Mouse (Mus musculus) intestine, embryonic 16.5 days (tissue): ENCODE measurements around the gene Vmn2r55. TPM values are rescaled to one million over a fixed set of nuclear protein-coding genes. Genes with fewer than 3 reads are reported as not detected.
"Not testable (repeated sequence)": the region's sequence is repeated elsewhere in the genome, so short reads cannot be mapped to it uniquely, and the experiment has no call there.

Source experiments
- ATAC-seq: fragments of 200-750 bp; cut with Nextera tagmentation; 2 replicates; pipeline ENCODE4 v1.8.0; 2017; ENCODE audit warnings: moderate TSS enrichment, moderate library complexity
- H3K27ac ChIP-seq: fragments of 300-500 bp; sonication (generic); 2 replicates; pipeline ENCODE4 v1.5.1; 2014; ENCODE audit warnings: mild to moderate bottlenecking, low read length
- H3K27me3 ChIP-seq: fragments of 300-500 bp; sonication (generic); replicated peaks from 2 replicates; pipeline ENCODE4 v1.6.1; 2014; ENCODE audit warnings: low read length, control low read depth, mixed read lengths; ENCODE audit not compliant: control insufficient read depth, insufficient read depth
- H3K36me3 ChIP-seq: fragments of 300-500 bp; sonication (generic); 2 replicates; pipeline ENCODE4 v1.6.1; 2014; ENCODE audit warnings: low read length, control low read depth; ENCODE audit not compliant: control insufficient read depth, insufficient read depth
- H3K4me1 ChIP-seq: fragments of 300-500 bp; sonication (generic); 2 replicates; pipeline ENCODE4 v1.6.1; 2014; ENCODE audit warnings: low read length, control low read depth, mixed read lengths; ENCODE audit not compliant: control insufficient read depth, insufficient read depth
- H3K4me2 ChIP-seq: fragments of 300-500 bp; sonication (generic); 2 replicates; pipeline ENCODE4 v1.6.1; 2014; ENCODE audit warnings: low read depth, low read length, control low read depth
- H3K4me3 ChIP-seq: fragments of 300-500 bp; sonication (generic); 2 replicates; pipeline ENCODE4 v1.5.1; 2014; ENCODE audit warnings: mild to moderate bottlenecking, low read length
- H3K9ac ChIP-seq: fragments of 300-500 bp; sonication (generic); 2 replicates; pipeline ENCODE4 v1.6.1; 2014; ENCODE audit warnings: low read depth, low read length
- H3K9me3 ChIP-seq: fragments of 300-500 bp; sonication (generic); 2 replicates; pipeline ENCODE4 v1.6.1; 2016; ENCODE audit warnings: low read length, control low read depth; ENCODE audit not compliant: control insufficient read depth
- WGBS: fragments of 180-500 bp; shearing (Covaris S2); extraction: QIAGEN DNeasy Blood & Tissue Kit; methylation state at CpG from one replicate; pipeline ENCODE4 v1.1.7; 2014; 5-methylcytosine and 5-hydroxymethylcytosine counted together
- polyA plus RNA-seq: library from polyadenylated mRNA; unstranded; fragments of >200 nt; fragmentation: Nextera tagmentation; extraction: Ambion mirVana; gene quantifications from 2 replicates; pipeline ENCODE4 v1.2.1, GENCODE M21; 2015

Vmn2r55 gene
- not detected in 2 replicates for polyA plus RNA-seq

DNA sequence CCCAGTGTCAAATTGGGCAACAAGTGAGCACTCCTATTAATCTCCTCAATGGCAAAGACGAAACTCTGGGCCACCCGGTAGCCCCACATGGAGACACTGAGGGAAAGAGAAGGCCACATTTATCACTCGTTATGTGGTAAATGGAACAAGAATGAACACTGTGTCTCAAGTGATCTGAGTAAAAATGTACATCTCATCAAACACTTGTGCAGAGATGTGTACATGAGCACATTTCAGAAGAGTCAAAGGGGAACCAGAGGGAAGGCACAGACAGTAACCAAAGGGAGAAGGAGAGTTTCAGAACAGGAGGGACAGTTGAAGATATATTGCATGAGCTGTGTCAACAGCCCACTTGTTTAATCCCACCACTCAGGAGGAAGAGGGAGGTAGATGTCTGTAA, at the start of gene Vmn2r55:
Vmn2r55 (minus strand) TSS at position 101 of the 400 bp plus-strand sequence.
- H3K36me3 ChIP-seq, H3K9me3 ChIP-seq, H3K4me3 ChIP-seq, H3K4me1 ChIP-seq, ATAC-seq, H3K4me2 ChIP-seq, H3K27ac ChIP-seq, H3K27me3 ChIP-seq, H3K9ac ChIP-seq: not testable (repeated sequence)
- 83% methylated on average over 3 of the region's 3 CpGs for WGBS

DNA sequence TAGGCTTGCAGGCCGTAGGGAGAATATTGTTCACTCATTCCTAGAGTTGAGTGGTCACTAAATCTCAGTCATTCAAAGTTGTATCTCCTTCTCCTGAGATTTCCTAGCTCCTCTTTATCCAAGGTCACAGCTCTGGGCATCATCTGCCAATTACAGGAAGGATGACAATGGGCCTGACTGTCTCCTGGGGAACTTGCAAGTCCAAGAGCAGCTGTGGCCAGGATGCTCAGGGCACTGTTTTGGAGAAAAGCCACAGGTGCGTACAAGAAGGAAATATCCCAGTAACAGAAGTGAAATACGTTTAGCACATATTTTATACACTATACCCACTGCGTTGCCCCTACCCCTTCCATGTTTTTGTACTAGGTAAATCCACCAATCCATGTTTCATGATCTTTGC, 44.6 kb downstream of the Vmn2r55 start, which contains the start of gene Vmn2r54:
Vmn2r54 (minus strand) TSS at position 101 of the 400 bp plus-strand sequence.
- not testable (repeated sequence) for H3K36me3 ChIP-seq, H3K4me2 ChIP-seq, H3K9me3 ChIP-seq, H3K9ac ChIP-seq, H3K4me1 ChIP-seq, H3K27ac ChIP-seq, H3K4me3 ChIP-seq, ATAC-seq, H3K27me3 ChIP-seq
- 71% methylated on average over 3 of the region's 4 CpGs for WGBS

DNA sequence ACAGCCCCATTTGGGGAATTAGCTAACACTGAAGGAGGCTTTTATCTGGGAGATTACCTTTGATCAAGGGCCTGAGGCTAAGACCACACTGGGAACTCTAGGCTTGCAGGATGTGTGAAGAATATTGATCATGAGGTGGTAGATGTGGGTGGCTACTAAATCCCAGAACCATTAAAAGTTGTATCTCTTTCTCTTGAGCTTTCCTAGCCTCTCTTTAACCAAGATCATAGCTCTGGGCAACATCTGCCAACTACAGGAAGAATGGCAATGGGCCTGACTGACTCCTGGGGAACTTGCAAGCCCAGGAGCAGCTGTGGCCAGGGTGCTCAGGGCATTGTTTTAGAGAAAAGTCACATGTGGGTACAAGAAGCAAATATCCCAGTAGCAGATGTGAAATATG, 76.1 kb downstream of the Vmn2r55 start, which contains the start of gene Vmn2r53:
Vmn2r53 (minus strand) TSS at position 101 of the 400 bp plus-strand sequence.
- Histone ChIP-seq H3K27me3 (no peaks in the 10 kb centered on the region), H3K4me1 (no peaks in the 10 kb centered on the region), H3K27ac (no peak within 1 kb of the TSS), H3K9ac (no peak within 1 kb of the TSS), H3K4me2 (no peak within 1 kb of the TSS), H3K36me3 (no peaks in the 10 kb centered on the region), H3K4me3 (no peak within 1 kb of the TSS), H3K9me3 (peaks cover 7% of the 10 kb centered on the region)
- no peak for ATAC-seq

Other genes starting within 250 kb of the Vmn2r55 start
- 11.4 and 11.5 TPM in 2 replicates for gene Zfp606, start 206.7 kb downstream of the Vmn2r55 start, polyA plus RNA-seq
- not detected in 2 replicates for gene 2900092C05Rik, start 172.5 kb downstream of the Vmn2r55 start, polyA plus RNA-seq
- gene Vmn2r53, start 76.2 kb downstream of the Vmn2r55 start, polyA plus RNA-seq = not detected in 2 replicates
- gene Vmn2r54, start 44.7 kb downstream of the Vmn2r55 start, polyA plus RNA-seq = not detected in 2 replicates
- gene Vmn2r56, start 50.0 kb upstream of the Vmn2r55 start, polyA plus RNA-seq = not detected in 2 replicates
- gene Zscan18, start 118.6 kb upstream of the Vmn2r55 start, polyA plus RNA-seq = 3.4 and 4.0 TPM in 2 replicates
- 8.4 and 8.8 TPM in 2 replicates for gene Zfp329, start 133.9 kb upstream of the Vmn2r55 start, polyA plus RNA-seq
- 27.1 and 27.7 TPM in 2 replicates for gene Zfp110, start 149.8 kb upstream of the Vmn2r55 start, polyA plus RNA-seq
- 2.2 and 2.9 TPM in 2 replicates for gene Zfp128, start 196.2 kb upstream of the Vmn2r55 start, polyA plus RNA-seq
- 13.3 and 13.5 TPM in 2 replicates for gene Zscan22, start 212.8 kb upstream of the Vmn2r55 start, polyA plus RNA-seq
- gene Rps5, start 237.3 kb upstream of the Vmn2r55 start, polyA plus RNA-seq = 904 and 1,023 TPM in 2 replicates
- 0.18 and 0.27 TPM in 2 replicates for gene Rnf225, start 242.4 kb upstream of the Vmn2r55 start, polyA plus RNA-seq